Mouse (Mus musculus) forebrain, embryonic 13.5 days (tissue): Measurements from ENCODE around the gene Baz2b. TPM values are rescaled to one million over a fixed set of nuclear protein-coding genes. Genes with fewer than 3 reads are reported as not detected.
"Not testable (repeated sequence)": the region's sequence is repeated elsewhere in the genome, so short reads cannot be mapped to it uniquely, and the experiment has no call there.

Experiments
- ATAC-seq: fragments of 200-750 bp; cut with Nextera tagmentation; 2 replicates; pipeline ENCODE4 v1.8.0; 2017
- H3K27ac ChIP-seq: fragments of 300-500 bp; sonication (generic); 2 replicates; pipeline ENCODE4 v1.5.1; 2015; ENCODE audit warnings: inconsistent platforms, mild to moderate bottlenecking, moderate library complexity
- H3K27me3 ChIP-seq: fragments of 300-500 bp; sonication (generic); 2 replicates; pipeline ENCODE4 v1.6.1; 2015; ENCODE audit warnings: mild to moderate bottlenecking, inconsistent platforms
- H3K36me3 ChIP-seq: fragments of 300-500 bp; sonication (generic); 2 replicates; pipeline ENCODE4 v1.6.1; 2015; ENCODE audit warnings: mild to moderate bottlenecking, inconsistent platforms; ENCODE audit not compliant: poor library complexity, severe bottlenecking
- H3K4me1 ChIP-seq: fragments of 300-500 bp; sonication (generic); 2 replicates; pipeline ENCODE4 v1.6.1; 2015; ENCODE audit warnings: inconsistent platforms
- H3K4me2 ChIP-seq: fragments of 300-500 bp; sonication (generic); 2 replicates; pipeline ENCODE4 v1.6.1; 2015; ENCODE audit warnings: inconsistent platforms, mild to moderate bottlenecking, moderate library complexity
- H3K4me3 ChIP-seq: fragments of 300-500 bp; sonication (generic); 2 replicates; pipeline ENCODE4 v1.5.1; 2015; ENCODE audit warnings: mild to moderate bottlenecking, inconsistent platforms
- H3K9ac ChIP-seq: fragments of 300-500 bp; sonication (generic); 2 replicates; pipeline ENCODE4 v1.6.1; 2015; ENCODE audit warnings: mild to moderate bottlenecking, inconsistent platforms
- H3K9me3 ChIP-seq: fragments of 300-500 bp; sonication (generic); replicated peaks from 2 replicates; pipeline ENCODE4 v1.6.1; 2016; ENCODE audit warnings: inconsistent platforms
- WGBS: fragments of 180-500 bp; shearing (Covaris S2); methylation state at CpG from one replicate; pipeline ENCODE4 v1.1.7; 2015; 5-methylcytosine and 5-hydroxymethylcytosine counted together
- polyA plus RNA-seq: library from polyadenylated mRNA; unstranded; fragments of >200 nt; fragmentation: Nextera tagmentation; extraction: Ambion mirVana; gene quantifications from 2 replicates; pipeline ENCODE4 v1.2.1, GENCODE M21; 2015

Baz2b gene
- polyA plus RNA-seq, 1 experiment from 2014 or later: 85.7 TPM

- H3K36me3 ChIP-seq: no peaks in the 10 kb centered on the region
- peaks cover 11% of the 10 kb centered on the region; the same call in 1 of the 2 replicates for H3K4me1 ChIP-seq
- 23% methylated on average over 5 of the region's 5 CpGs for WGBS
- H3K4me3 ChIP-seq: no peak overlapping the region
- H3K27me3 ChIP-seq: no peaks in the 10 kb centered on the region
- H3K27ac ChIP-seq: no peak overlapping the region
- no peaks in the 10 kb centered on the region for H3K9me3 ChIP-seq
- no peak overlapping the region for H3K9ac ChIP-seq
- H3K4me2 ChIP-seq: no peak overlapping the region
- ATAC-seq: no peak
Measured at GRCm38 (mm10) chr2:60148651-60149050, 61.0 kb downstream of the Baz2b start.

GRCm38 (mm10) chr2:60147428-60147827 lies 62.2 kb downstream of the Baz2b start:
- no peak for ATAC-seq

GRCm38 (mm10) chr2:60145742-60146141 lies 63.9 kb downstream of the Baz2b start:
- Histone ChIP-seq H3K4me2 (no peak overlapping the region), H3K36me3 (no peaks in the 10 kb centered on the region)
- 23% methylated on average over 6 of the region's 6 CpGs for WGBS

More at GRCm38 (mm10) chr2:60147428-60147827, 62.2 kb downstream of the Baz2b start:
- no peak overlapping the region for H3K4me3 ChIP-seq
- no peak overlapping the region for H3K27ac ChIP-seq
- 50% methylated on average over 3 of the region's 3 CpGs for WGBS
- no peak overlapping the region for H3K9ac ChIP-seq
- peaks cover 11% of the 10 kb centered on the region; the same call in 1 of the 2 replicates for H3K4me1 ChIP-seq
- no peaks in the 10 kb centered on the region for H3K9me3 ChIP-seq
- no peaks in the 10 kb centered on the region for H3K36me3 ChIP-seq
- H3K4me2 ChIP-seq: no peak overlapping the region
- H3K27me3 ChIP-seq: no peaks in the 10 kb centered on the region

GRCm38 (mm10) chr2:60143383-60143782 lies 66.3 kb downstream of the Baz2b start:
- no peak for ATAC-seq
- no peaks in the 10 kb centered on the region for H3K27me3 ChIP-seq
- no peak overlapping the region for H3K4me3 ChIP-seq
- WGBS: 66% methylated on average over 5 of the region's 5 CpGs
- no peak overlapping the region for H3K27ac ChIP-seq
- no peak overlapping the region for H3K4me2 ChIP-seq
- no peak overlapping the region for H3K9ac ChIP-seq
- no peaks in the 10 kb centered on the region for H3K36me3 ChIP-seq
- H3K4me1 ChIP-seq: peaks cover 11% of the 10 kb centered on the region; the same call in 1 of the 2 replicates
- no peaks in the 10 kb centered on the region for H3K9me3 ChIP-seq

More at GRCm38 (mm10) chr2:60145742-60146141, 63.9 kb downstream of the Baz2b start:
- Histone ChIP-seq H3K4me3 (no peak overlapping the region), H3K27me3 (no peaks in the 10 kb centered on the region), H3K9ac (no peak overlapping the region), H3K4me1 (peaks cover 11% of the 10 kb centered on the region; the same call in 1 of the 2 replicates), H3K9me3 (no peaks in the 10 kb centered on the region), H3K27ac (no peak overlapping the region)
- peak; percentile 55; the same call in 1 of the 2 replicates for ATAC-seq

- Histone ChIP-seq H3K27me3 (no peaks in the 10 kb centered on the region), H3K4me1 (peaks cover 11% of the 10 kb centered on the region; the same call in 1 of the 2 replicates), H3K9ac (no peak overlapping the region), H3K36me3 (no peaks in the 10 kb centered on the region), H3K27ac (no peak overlapping the region), H3K9me3 (no peaks in the 10 kb centered on the region), H3K4me2 (no peak overlapping the region), H3K4me3 (no peak overlapping the region)
- WGBS: 92% methylated on average over 2 of the region's 2 CpGs
- ATAC-seq: no peak
Measured at GRCm38 (mm10) chr2:60142281-60142680, 67.4 kb downstream of the Baz2b start.

GRCm38 (mm10) chr2:60138751-60139162 lies 70.9 kb downstream of the Baz2b start:
- Histone ChIP-seq H3K4me3 (no peak overlapping the region), H3K27me3 (no peaks in the 10 kb centered on the region), H3K4me1 (no peaks in the 10 kb centered on the region), H3K9ac (no peak overlapping the region), H3K9me3 (no peaks in the 10 kb centered on the region), H3K27ac (no peak overlapping the region), H3K4me2 (no peak overlapping the region), H3K36me3 (no peaks in the 10 kb centered on the region)
- no peak for ATAC-seq
- WGBS: 68% methylated on average over 7 of the region's 7 CpGs

- 53% methylated on average over 2 of the region's 2 CpGs for WGBS
- H3K9ac ChIP-seq: no peak overlapping the region
- H3K4me3 ChIP-seq: no peak overlapping the region
- H3K27ac ChIP-seq: no peak overlapping the region
- no peak for ATAC-seq
- no peaks in the 10 kb centered on the region for H3K27me3 ChIP-seq
- no peaks in the 10 kb centered on the region for H3K9me3 ChIP-seq
- no peaks in the 10 kb centered on the region for H3K36me3 ChIP-seq
- H3K4me2 ChIP-seq: no peak overlapping the region
- no peaks in the 10 kb centered on the region for H3K4me1 ChIP-seq
Measured at GRCm38 (mm10) chr2:60135796-60136195, 73.8 kb downstream of the Baz2b start.

- not testable (repeated sequence) for ATAC-seq, H3K27me3 ChIP-seq, H3K4me1 ChIP-seq, H3K36me3 ChIP-seq, H3K4me2 ChIP-seq, H3K9me3 ChIP-seq, H3K4me3 ChIP-seq, H3K27ac ChIP-seq, H3K9ac ChIP-seq
- 95% methylated on average over 7 of the region's 7 CpGs for WGBS
Measured at GRCm38 (mm10) chr2:60134958-60135357, 74.7 kb downstream of the Baz2b start.

- Histone ChIP-seq H3K9ac (no peak overlapping the region), H3K27me3 (no peaks in the 10 kb centered on the region), H3K4me1 (no peaks in the 10 kb centered on the region), H3K36me3 (no peaks in the 10 kb centered on the region), H3K4me2 (no peak overlapping the region), H3K4me3 (no peak overlapping the region), H3K9me3 (no peaks in the 10 kb centered on the region), H3K27ac (no peak overlapping the region)
- 91% methylated on average over 2 of the region's 2 CpGs for WGBS
- ATAC-seq: no peak
Measured at GRCm38 (mm10) chr2:60133072-60133471, 76.6 kb downstream of the Baz2b start.

GRCm38 (mm10) chr2:60132269-60133042 lies 77.2 kb downstream of the Baz2b start:
- no peak for ATAC-seq
- Histone ChIP-seq H3K4me1 (peaks cover 4% of the 10 kb centered on the region), H3K36me3 (no peaks in the 10 kb centered on the region), H3K4me3 (no peak overlapping the region), H3K9ac (no peak overlapping the region), H3K9me3 (no peaks in the 10 kb centered on the region), H3K27me3 (no peaks in the 10 kb centered on the region), H3K4me2 (no peak overlapping the region), H3K27ac (no peak overlapping the region)
- 78% methylated on average over 10 of the region's 10 CpGs for WGBS

- no peak for ATAC-seq
- H3K9ac ChIP-seq: no peak overlapping the region
- H3K4me2 ChIP-seq: no peak overlapping the region
- 95% methylated on average over 7 of the region's 7 CpGs for WGBS
- H3K4me3 ChIP-seq: no peak overlapping the region
- H3K27ac ChIP-seq: no peak overlapping the region
- peaks cover 19% of the 10 kb centered on the region for H3K4me1 ChIP-seq
- H3K27me3 ChIP-seq: no peaks in the 10 kb centered on the region
- no peaks in the 10 kb centered on the region for H3K36me3 ChIP-seq
- H3K9me3 ChIP-seq: no peaks in the 10 kb centered on the region
Measured at GRCm38 (mm10) chr2:60128631-60129030, 81.0 kb downstream of the Baz2b start.

GRCm38 (mm10) chr2:60126831-60127230 lies 82.8 kb downstream of the Baz2b start:
- ATAC-seq: peak; percentile 75
- Histone ChIP-seq H3K4me3 (peak overlapping the region; percentile 20), H3K27me3 (no peaks in the 10 kb centered on the region), H3K9ac (peak overlapping the region; percentile 26; the same call in 1 of the 2 replicates), H3K9me3 (no peaks in the 10 kb centered on the region), H3K4me2 (peak overlapping the region; percentile 63), H3K27ac (peak overlapping the region; percentile 51; the same call in 1 of the 2 replicates), H3K36me3 (no peaks in the 10 kb centered on the region), H3K4me1 (peaks cover 33% of the 10 kb centered on the region)
- WGBS: under 1% methylated on average over 7 of the region's 7 CpGs
